Mouse (Mus musculus) CH12.LX (cell line): Measurements from ENCODE around the gene Pam16. TPM values are rescaled to one million over a fixed set of nuclear protein-coding genes. Genes with fewer than 3 reads are reported as not detected.
A peak's percentile ranks its signal among the peaks of the same experiment; 100 is the strongest.

ENCODE experiments used
- DNase-seq: peaks from one replicate; pipeline ENCODE4 v3.0.0-alpha.2; 2013; ENCODE audit errors: extremely low read depth
- H3K27ac ChIP-seq: 2 replicates; pipeline ENCODE4 v1.5.1; 2012; ENCODE audit warnings: low read depth, mild to moderate bottlenecking, control low read depth, moderate library complexity; ENCODE audit not compliant: insufficient read depth
- H3K27me3 ChIP-seq: replicated peaks from 2 replicates; pipeline ENCODE3; 2012; ENCODE audit warnings: inconsistent platforms
- H3K36me3 ChIP-seq, 2 experiments: replicated peaks in 1 of 2; 2 replicates each; pipeline versions ENCODE3 to v1.6.1; 2012; ENCODE audit warnings: inconsistent platforms in 1 of 2, low read length in 1 of 2, mild to moderate bottlenecking in 1 of 2, mixed read lengths in 1 of 2, moderate library complexity in 1 of 2; ENCODE audit not compliant: control insufficient read depth in 1 of 2, insufficient read depth in 1 of 2
- H3K4me1 ChIP-seq, 2 experiments: 2 replicates each; pipeline ENCODE4 v1.6.1; 2012; ENCODE audit warnings: inconsistent platforms in 1 of 2, moderate library complexity in 1 of 2; ENCODE audit not compliant: insufficient read depth in 2 of 2, control insufficient read depth in 1 of 2
- H3K4me2 ChIP-seq: 2 replicates; pipeline ENCODE4 v1.6.1; 2012; ENCODE audit warnings: low read depth, mild to moderate bottlenecking, control low read depth; ENCODE audit not compliant: poor library complexity, insufficient read depth, severe bottlenecking
- H3K4me3 ChIP-seq, 3 experiments: fragments of 150-350 bp in 1 of 3; sonication (generic) in 1 of 3; replicated peaks in 1 of 3; 2 replicates each; pipeline versions ENCODE3 to v1.5.1; 2011 to 2012; ENCODE audit warnings: low read depth in 2 of 3, low read length in 2 of 3, mild to moderate bottlenecking in 2 of 3, moderate library complexity in 2 of 3, control low read depth in 1 of 3, improper control_type of control experiment in 1 of 3, inconsistent platforms in 1 of 3, mixed read lengths in 1 of 3; ENCODE audit not compliant: poor library complexity in 1 of 3
- H3K79me2 ChIP-seq: replicated peaks from 2 replicates; pipeline ENCODE4 v1.6.1; 2012; ENCODE audit warnings: mild to moderate bottlenecking, moderate library complexity; ENCODE audit not compliant: control insufficient read depth, poor library complexity, insufficient read depth, severe bottlenecking; ENCODE audit errors: extremely low read depth
- H3K9ac ChIP-seq: 2 replicates; pipeline ENCODE4 v1.6.1; 2012; ENCODE audit warnings: low read depth, mild to moderate bottlenecking, control low read depth, moderate library complexity; ENCODE audit not compliant: insufficient read depth
- H3K9me3 ChIP-seq: replicated peaks from 2 replicates; pipeline ENCODE3; 2012; ENCODE audit warnings: low read length, inconsistent platforms, mixed read lengths
- CHD1 ChIP-seq: IDR thresholded peaks from 2 replicates; pipeline ENCODE4 v1.6.1; 2012; ENCODE audit warnings: low read depth, low read length, improper control_type of control experiment, inconsistent platforms
- KAT2A ChIP-seq: IDR thresholded peaks from 2 replicates; pipeline ENCODE4 v1.6.1; 2012; ENCODE audit warnings: low read length, improper control_type of control experiment, inconsistent platforms; ENCODE audit not compliant: insufficient replicate concordance
- NELFE ChIP-seq: IDR thresholded peaks from 2 replicates; pipeline ENCODE4 v1.6.1; 2011; ENCODE audit warnings: low read depth, low read length, improper control_type of control experiment
- TCF12 ChIP-seq: IDR thresholded peaks from 2 replicates; pipeline ENCODE4 v1.6.1; 2014; ENCODE audit warnings: low read depth, mild to moderate bottlenecking, inconsistent platforms, low read length, improper control_type of control experiment
- UBTF ChIP-seq: IDR thresholded peaks from 2 replicates; pipeline ENCODE4 v1.6.1; 2012; ENCODE audit warnings: low read depth, mild to moderate bottlenecking, inconsistent platforms, low read length, improper control_type of control experiment, moderate library complexity
- dilution Hi-C: fragments of 300-500 bp; cut with MboI; formaldehyde crosslinking; loops from 2 replicates; pipeline ENCODE4 v1.14.3; 2020; ENCODE audit warnings: low sequenced_read_pairs; ENCODE audit not compliant: extremely low pct_unique_long_range_greater_than_20kb, extremely low pct_ligation_motif_present
- in situ Hi-C: fragments of 300-500 bp; cut with MboI; formaldehyde crosslinking; loops from 3 replicates; pipeline ENCODE4 v1.14.3; 2019; ENCODE audit warnings: low sequenced_read_pairs, low pct_ligation_motif_present, low pct_unique_long_range_greater_than_20kb, mixed read lengths
- polyA plus RNA-seq: library from polyadenylated mRNA; unstranded; fragments of >175 nt; gene quantifications from 2 replicates; pipeline ENCODE4 v1.2.1, GENCODE M21; 2012; ENCODE audit warnings: low read depth; ENCODE audit not compliant: insufficient read length
- total RNA-seq, 2 experiments: library from RNA; depleted of rRNA; stranded (reverse); fragments of 300-350 nt in 1 of 2; fragments of >200 nt in 1 of 2; gene quantifications; 2 replicates each; pipeline ENCODE4 v1.2.3; 2012 to 2014

Pam16 gene
- total and polyA plus RNA-seq, 3 experiments: 11.6 to 152 (median 103) TPM

DNA sequence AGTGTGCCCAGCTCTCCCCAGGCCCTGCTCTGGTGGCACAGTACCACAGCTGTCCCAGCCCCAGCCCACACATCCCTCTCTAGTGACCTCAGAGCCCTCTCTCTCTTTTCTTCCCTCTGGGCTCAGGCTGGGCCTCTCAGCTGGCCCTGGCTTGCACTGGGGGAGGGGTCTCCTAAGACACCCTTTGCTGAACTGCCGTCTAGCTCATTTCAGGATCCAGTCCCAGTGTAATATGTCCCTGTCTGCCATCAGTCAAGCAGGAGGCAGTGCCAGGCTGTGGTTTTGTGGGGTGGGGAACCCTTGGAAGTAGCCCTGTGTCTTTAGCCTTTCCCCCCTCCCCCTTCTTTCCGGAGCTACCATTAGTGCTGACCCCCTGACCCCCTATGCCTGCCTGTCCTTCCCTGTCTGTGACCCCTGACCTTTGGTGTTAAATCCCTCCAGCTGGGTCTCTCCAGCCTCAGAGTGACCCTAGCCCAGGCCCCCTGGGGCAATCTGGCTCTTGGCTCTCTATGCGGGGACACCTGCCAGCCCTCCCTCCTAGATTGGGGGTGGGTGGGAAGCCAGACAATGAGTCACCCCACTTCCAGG lies 28.6 kb downstream of the Pam16 start:
- DNase-seq: no peak
- Histone ChIP-seq H3K4me3 (no peak overlapping the region), H3K9ac (no peak overlapping the region)

GRCm38 (mm10) chr16:4595527-4595963 lies 29.2 kb downstream of the Pam16 start:
- TF ChIP-seq CHD1: no peak
- TF ChIP-seq, all 38 proteins: peak for 0
- H3K4me3 ChIP-seq: no peak overlapping the region
- no peaks in the 10 kb centered on the region for H3K9me3 ChIP-seq
- no peak overlapping the region for H3K27ac ChIP-seq
- no peaks in the 10 kb centered on the region for H3K79me2 ChIP-seq
- dilution Hi-C loops (no loop called here), in situ Hi-C loops (no loop called here)
- H3K36me3 ChIP-seq: no peaks in the 10 kb centered on the region
- H3K4me2 ChIP-seq: no peak overlapping the region
- DNase-seq: no peak
- H3K4me1 ChIP-seq: peaks cover 17 to 35% of the 10 kb centered on the region in 2 experiments
- H3K9ac ChIP-seq: no peak overlapping the region
- H3K27me3 ChIP-seq: peaks cover 30% of the 10 kb centered on the region

More for the DNA sequence above, 28.6 kb downstream of the Pam16 start:
- no peaks in the 10 kb centered on the region for H3K79me2 ChIP-seq
- no peaks in the 10 kb centered on the region for H3K36me3 ChIP-seq
- no peak overlapping the region for H3K27ac ChIP-seq
- no peaks in the 10 kb centered on the region for H3K9me3 ChIP-seq
- no peak for TF ChIP-seq KAT2A
- TF ChIP-seq NELFE: no peak
- in situ Hi-C loops (no loop called here), dilution Hi-C loops (no loop called here)
- no peak overlapping the region for H3K4me2 ChIP-seq
- H3K4me1 ChIP-seq: peaks cover 17 to 35% of the 10 kb centered on the region in 2 experiments
- peaks cover 30% of the 10 kb centered on the region for H3K27me3 ChIP-seq

- peak overlapping the region; percentile 88 for H3K9ac ChIP-seq
- in situ Hi-C loops (no loop called here), dilution Hi-C loops (no loop called here)
- H3K79me2 ChIP-seq: no peaks in the 10 kb centered on the region
- H3K27me3 ChIP-seq: peaks cover 30% of the 10 kb centered on the region
- no peak overlapping the region for H3K27ac ChIP-seq
- no peaks in the 10 kb centered on the region for H3K36me3 ChIP-seq
- TF ChIP-seq TCF12 (no peak), UBTF (peak; percentile 81)
- no peaks in the 10 kb centered on the region for H3K9me3 ChIP-seq
- H3K4me1 ChIP-seq: peaks cover 17 to 35% of the 10 kb centered on the region in 2 experiments
- H3K4me2 ChIP-seq: peak overlapping the region; percentile 78
- no peak for DNase-seq
- H3K4me3 ChIP-seq: peak overlapping the region; percentile 45 to 61 (median 52)
Measured at GRCm38 (mm10) chr16:4594814-4595526, 29.8 kb downstream of the Pam16 start.
